Mouse (Mus musculus): ENCODE data around the gene Iqcn. TPM values are rescaled to one million over a fixed set of nuclear protein-coding genes. Genes with fewer than 3 reads are reported as not detected.
A peak's percentile ranks its signal among the peaks of the same experiment; 100 is the strongest.

The Iqcn gene
- polyA plus RNA-seq, 1 experiment from 2014 or later: not detected

DNA sequence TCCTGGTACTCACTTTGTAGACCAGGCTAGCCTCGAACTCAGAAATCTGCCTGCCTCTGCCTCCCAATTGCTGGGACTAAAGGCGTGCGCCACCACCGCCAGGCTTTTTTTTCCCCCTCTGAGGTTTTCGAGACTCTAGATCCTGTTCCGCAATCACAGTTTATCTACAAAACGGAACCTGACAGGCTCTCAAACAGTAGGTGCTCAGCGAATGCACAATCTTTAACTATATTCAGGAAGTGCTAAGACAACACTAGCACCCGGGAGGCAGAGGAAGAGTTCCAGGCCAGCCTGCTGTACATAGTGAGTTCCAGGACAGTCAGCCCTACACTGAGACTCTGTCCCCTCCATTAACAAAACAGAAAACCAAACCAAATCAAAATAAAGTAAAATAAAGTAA, 62.1 kb downstream of the Iqcn start:
- Histone ChIP-seq H3K27ac (no peak overlapping the region), H3K4me2 (replicated peaks) (peak overlapping the region; percentile 91), H3K4me1 (peaks cover 25% of the 10 kb centered on the region), H3K9ac (peak overlapping the region; percentile 73), H3K36me3 (peaks cover 33% of the 10 kb centered on the region), H3K27me3 (no peaks in the 10 kb centered on the region), H3K9me3 (no peaks in the 10 kb centered on the region), H3K4me3 (peak overlapping the region; percentile 50)
- WGBS: 83% methylated on average over 9 of the region's 9 CpGs
- ATAC-seq (ENCODE audit: low FRiP score, low read depth): no peak

DNA sequence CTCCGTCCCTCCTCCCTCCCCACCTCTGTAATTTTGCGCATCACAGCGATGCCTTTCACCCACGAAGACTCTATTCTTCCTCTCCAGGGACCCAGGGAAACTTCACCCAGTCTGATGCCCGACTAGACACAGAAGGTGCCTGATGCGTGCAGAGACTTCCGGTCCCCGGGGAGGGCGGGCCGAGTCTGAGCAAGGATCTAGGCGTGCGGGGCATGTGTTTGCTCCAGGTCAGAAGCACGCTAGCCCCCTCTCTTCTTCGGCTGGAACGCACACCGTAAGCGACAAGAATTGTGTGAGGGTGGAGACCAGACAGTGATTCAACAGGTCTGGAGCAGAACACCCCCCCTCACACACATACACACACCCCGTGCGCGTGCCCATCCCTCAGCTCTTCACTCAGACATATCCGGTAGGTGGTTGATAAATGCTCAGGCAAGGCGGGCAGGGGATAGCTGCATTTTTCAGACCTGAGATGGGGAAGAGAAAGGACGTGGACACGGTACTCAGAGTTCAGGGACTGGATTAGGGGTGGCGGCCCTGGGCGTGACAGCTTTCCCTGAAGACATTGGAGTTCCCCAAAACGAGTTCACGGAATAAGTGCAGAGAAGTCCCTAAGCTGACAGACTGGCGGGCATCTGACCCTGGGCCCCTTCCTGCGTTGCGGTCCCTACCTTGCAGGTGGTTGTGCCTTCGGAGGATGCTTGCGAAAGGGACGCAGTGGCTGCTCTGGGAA, 62.7 kb downstream of the Iqcn start:
- H3K4me2 ChIP-seq (replicated peaks): peak overlapping the region; percentile 91
- ATAC-seq (ENCODE audit: low FRiP score, low read depth): no peak
- H3K27me3 ChIP-seq: no peaks in the 10 kb centered on the region
- H3K4me3 ChIP-seq: peak overlapping the region; percentile 50
- H3K4me1 ChIP-seq: peaks cover 22% of the 10 kb centered on the region
- H3K27ac ChIP-seq: no peak overlapping the region
- 2% methylated on average over 34 of the region's 34 CpGs for WGBS
- peak overlapping the region; percentile 73 for H3K9ac ChIP-seq
- peaks cover 40% of the 10 kb centered on the region for H3K36me3 ChIP-seq
- H3K9me3 ChIP-seq: no peaks in the 10 kb centered on the region

DNA sequence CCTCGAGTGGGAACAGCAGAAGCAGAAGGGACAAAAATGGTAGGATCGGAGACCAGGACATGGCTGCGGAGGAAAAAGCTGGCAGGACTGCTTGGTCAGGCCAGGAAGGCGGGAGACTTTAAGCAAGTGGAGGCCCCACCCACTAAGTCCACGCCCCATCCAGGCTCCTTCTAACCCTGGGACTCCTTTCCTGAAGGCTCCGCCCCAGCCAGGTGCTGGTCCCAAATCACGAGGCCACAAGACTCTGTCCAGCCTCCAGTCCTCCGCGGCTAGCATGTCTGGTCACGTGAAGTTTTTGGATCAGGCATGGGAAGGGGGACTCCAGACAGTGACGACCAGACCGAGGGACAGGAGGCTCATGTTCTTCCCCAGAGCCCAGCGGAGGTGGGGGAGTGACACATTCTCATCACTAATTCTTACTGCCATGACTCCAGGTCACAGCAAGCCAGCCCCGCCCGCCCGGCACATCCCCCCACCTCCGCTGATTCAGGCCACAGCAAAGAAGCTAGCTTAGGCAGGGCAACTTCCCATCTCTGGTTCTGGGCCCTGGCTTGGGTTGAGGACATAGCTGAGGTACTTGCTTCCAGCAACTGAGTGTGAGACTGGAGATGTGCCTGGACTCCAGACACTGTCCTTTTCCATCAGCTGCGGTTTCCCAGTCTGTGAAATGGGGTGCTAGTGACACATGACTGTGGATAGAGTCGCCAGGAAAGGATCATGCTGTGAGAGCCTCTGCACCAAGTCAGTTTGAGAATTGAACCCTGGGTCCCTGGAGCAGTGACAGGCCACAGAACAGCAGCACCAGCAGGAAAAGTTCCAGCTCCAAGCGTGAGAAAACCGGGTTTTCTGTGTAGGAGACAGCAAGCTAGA, 63.5 kb downstream of the Iqcn start:
- Histone ChIP-seq H3K4me3 (peak overlapping the region; percentile 50), H3K27me3 (no peaks in the 10 kb centered on the region), H3K4me1 (peaks cover 17% of the 10 kb centered on the region), H3K9me3 (no peaks in the 10 kb centered on the region), H3K4me2 (replicated peaks) (peak overlapping the region; percentile 91), H3K27ac (peak overlapping the region; percentile 17; the same call in 1 of the 2 replicates), H3K9ac (peak overlapping the region; percentile 73), H3K36me3 (peaks cover 48% of the 10 kb centered on the region)
- WGBS: 9% methylated on average over 21 of the region's 21 CpGs
- ATAC-seq (ENCODE audit: low FRiP score, low read depth): peak; percentile 60

Other genes starting within 250 kb of the Iqcn start
- gene Klhl26, start 226.5 kb upstream of the Iqcn start, polyA plus RNA-seq (2015; fragmentation: Nextera tagmentation; extraction: Ambion mirVana): 29.0 and 30.3 TPM in 2 replicates
- 24.2 and 26.6 TPM in 2 replicates for gene Tmem59l, start 216.1 kb upstream of the Iqcn start, polyA plus RNA-seq (2015; fragmentation: Nextera tagmentation; extraction: Ambion mirVana)
- 83.3 and 85.0 TPM in 2 replicates for gene Crlf1, start 210.3 kb upstream of the Iqcn start, polyA plus RNA-seq (2015; fragmentation: Nextera tagmentation; extraction: Ambion mirVana)
- gene Rex1bd, start 196.7 kb upstream of the Iqcn start, polyA plus RNA-seq (2015; fragmentation: Nextera tagmentation; extraction: Ambion mirVana): 139 and 148 TPM in 2 replicates
- 856 and 861 TPM in 2 replicates for gene Uba52, start 192.7 kb upstream of the Iqcn start, polyA plus RNA-seq (2015; fragmentation: Nextera tagmentation; extraction: Ambion mirVana)
- 284 and 290 TPM in 2 replicates for gene Fkbp8, start 175.7 kb upstream of the Iqcn start, polyA plus RNA-seq (2015; fragmentation: Nextera tagmentation; extraction: Ambion mirVana)
- gene Kxd1, start 175.5 kb upstream of the Iqcn start, polyA plus RNA-seq (2015; fragmentation: Nextera tagmentation; extraction: Ambion mirVana): 49.3 and 53.4 TPM in 2 replicates
- gene Ell, start 164.0 kb upstream of the Iqcn start, polyA plus RNA-seq (2015; fragmentation: Nextera tagmentation; extraction: Ambion mirVana): 20.9 and 21.4 TPM in 2 replicates
- gene Isyna1, start 109.1 kb upstream of the Iqcn start, polyA plus RNA-seq (2015; fragmentation: Nextera tagmentation; extraction: Ambion mirVana): 162 and 165 TPM in 2 replicates
- 115 and 131 TPM in 2 replicates for gene Ssbp4, start 94.6 kb upstream of the Iqcn start, polyA plus RNA-seq (2015; fragmentation: Nextera tagmentation; extraction: Ambion mirVana)
- 1.9 and 2.3 TPM in 2 replicates for gene Lrrc25, start 87.3 kb upstream of the Iqcn start, polyA plus RNA-seq (2015; fragmentation: Nextera tagmentation; extraction: Ambion mirVana)
- 0.18 TPM in 1 of 2 replicates, not detected in the other for gene Gdf15, start 71.0 kb upstream of the Iqcn start, polyA plus RNA-seq (2015; fragmentation: Nextera tagmentation; extraction: Ambion mirVana)
- 68.2 and 71.1 TPM in 2 replicates for gene Pgpep1, start 43.1 kb upstream of the Iqcn start, polyA plus RNA-seq (2015; fragmentation: Nextera tagmentation; extraction: Ambion mirVana)
- 240 and 246 TPM in 2 replicates for gene Lsm4, start 30.2 kb upstream of the Iqcn start, polyA plus RNA-seq (2015; fragmentation: Nextera tagmentation; extraction: Ambion mirVana)
- gene Jund, start 4.5 kb upstream of the Iqcn start, polyA plus RNA-seq (2015; fragmentation: Nextera tagmentation; extraction: Ambion mirVana): 57.3 and 61.1 TPM in 2 replicates
- not detected in 2 replicates for gene Gm3336, start 15.1 kb downstream of the Iqcn start, polyA plus RNA-seq (2015; fragmentation: Nextera tagmentation; extraction: Ambion mirVana)
- 0.04 and 0.06 TPM in 2 replicates for gene Pde4c, start 20.3 kb downstream of the Iqcn start, polyA plus RNA-seq (2015; fragmentation: Nextera tagmentation; extraction: Ambion mirVana)
- 18.0 and 19.6 TPM in 2 replicates for gene Rab3a, start 51.2 kb downstream of the Iqcn start, polyA plus RNA-seq (2015; fragmentation: Nextera tagmentation; extraction: Ambion mirVana)
- gene Mpv17l2, start 57.5 kb downstream of the Iqcn start, polyA plus RNA-seq (2015; fragmentation: Nextera tagmentation; extraction: Ambion mirVana): 29.2 and 36.6 TPM in 2 replicates
- 78.1 and 81.3 TPM in 2 replicates for gene Pik3r2, start 73.3 kb downstream of the Iqcn start, polyA plus RNA-seq (2015; fragmentation: Nextera tagmentation; extraction: Ambion mirVana)
- gene Mast3, start 101.6 kb downstream of the Iqcn start, polyA plus RNA-seq (2015; fragmentation: Nextera tagmentation; extraction: Ambion mirVana): 13.1 and 14.0 TPM in 2 replicates
- 0.06 TPM in 1 of 2 replicates, not detected in the other for gene Il12rb1, start 105.0 kb downstream of the Iqcn start, polyA plus RNA-seq (2015; fragmentation: Nextera tagmentation; extraction: Ambion mirVana)
- 6.1 and 6.2 TPM in 2 replicates for gene Arrdc2, start 136.3 kb downstream of the Iqcn start, polyA plus RNA-seq (2015; fragmentation: Nextera tagmentation; extraction: Ambion mirVana)
- gene Kcnn1, start 159.8 kb downstream of the Iqcn start, polyA plus RNA-seq (2015; fragmentation: Nextera tagmentation; extraction: Ambion mirVana): 2.9 and 4.3 TPM in 2 replicates
- gene Ccdc124, start 170.5 kb downstream of the Iqcn start, polyA plus RNA-seq (2015; fragmentation: Nextera tagmentation; extraction: Ambion mirVana): 113 and 117 TPM in 2 replicates
- gene Slc5a5, start 189.3 kb downstream of the Iqcn start, polyA plus RNA-seq (2015; fragmentation: Nextera tagmentation; extraction: Ambion mirVana): 0.39 and 0.45 TPM in 2 replicates
- gene Rpl18a, start 194.0 kb downstream of the Iqcn start, polyA plus RNA-seq (2015; fragmentation: Nextera tagmentation; extraction: Ambion mirVana): 4,263 and 4,460 TPM in 2 replicates
- gene Map1s, start 202.5 kb downstream of the Iqcn start, polyA plus RNA-seq (2015; fragmentation: Nextera tagmentation; extraction: Ambion mirVana): 52.8 and 57.8 TPM in 2 replicates